Mouse (Mus musculus) left cerebral cortex, adult 18-20 months (tissue): ENCODE measurements around the gene Sf3a2. TPM values are rescaled to one million over a fixed set of nuclear protein-coding genes. Genes with fewer than 3 reads are reported as not detected.

ENCODE experiments used
- DNase-seq, 2 experiments: peaks; one replicate each; pipeline ENCODE4 v3.0.0; 2021 to 2022; ENCODE audit warnings: low spot score in 2 of 2, mixed read lengths in 1 of 2
- long read RNA-seq, 2 experiments: library from polyadenylated mRNA; stranded (forward); transcript quantifications; one replicate each; pipeline ENCODE4 v2.0.0; 2021
- total RNA-seq, 2 experiments: library from RNA; stranded (reverse); gene quantifications; 2 replicates each; pipeline ENCODE4 v1.2.3; 2021

Gene Sf3a2
- total RNA-seq = 10 to 100 TPM; 46.8 to 53.3 TPM
- long read RNA-seq, experiment 1, transcript Sf3a2-203 (9 exons, 2,213 nt) = major isoform, 51 of 65 reads
- long read RNA-seq, experiment 1, partial matches to known transcripts = 3 of 65 reads
- long read RNA-seq, experiment 1, other reads (novel, unspliced or antisense) = 9 of 65 reads
- long read RNA-seq, experiment 2, transcript Sf3a2-203 (9 exons, 2,213 nt) = major isoform, 28 of 36 reads
- long read RNA-seq, experiment 2, partial matches to known transcripts = 0 of 36 reads
- long read RNA-seq, experiment 2, other reads (novel, unspliced or antisense) = 7 of 36 reads

DNA sequence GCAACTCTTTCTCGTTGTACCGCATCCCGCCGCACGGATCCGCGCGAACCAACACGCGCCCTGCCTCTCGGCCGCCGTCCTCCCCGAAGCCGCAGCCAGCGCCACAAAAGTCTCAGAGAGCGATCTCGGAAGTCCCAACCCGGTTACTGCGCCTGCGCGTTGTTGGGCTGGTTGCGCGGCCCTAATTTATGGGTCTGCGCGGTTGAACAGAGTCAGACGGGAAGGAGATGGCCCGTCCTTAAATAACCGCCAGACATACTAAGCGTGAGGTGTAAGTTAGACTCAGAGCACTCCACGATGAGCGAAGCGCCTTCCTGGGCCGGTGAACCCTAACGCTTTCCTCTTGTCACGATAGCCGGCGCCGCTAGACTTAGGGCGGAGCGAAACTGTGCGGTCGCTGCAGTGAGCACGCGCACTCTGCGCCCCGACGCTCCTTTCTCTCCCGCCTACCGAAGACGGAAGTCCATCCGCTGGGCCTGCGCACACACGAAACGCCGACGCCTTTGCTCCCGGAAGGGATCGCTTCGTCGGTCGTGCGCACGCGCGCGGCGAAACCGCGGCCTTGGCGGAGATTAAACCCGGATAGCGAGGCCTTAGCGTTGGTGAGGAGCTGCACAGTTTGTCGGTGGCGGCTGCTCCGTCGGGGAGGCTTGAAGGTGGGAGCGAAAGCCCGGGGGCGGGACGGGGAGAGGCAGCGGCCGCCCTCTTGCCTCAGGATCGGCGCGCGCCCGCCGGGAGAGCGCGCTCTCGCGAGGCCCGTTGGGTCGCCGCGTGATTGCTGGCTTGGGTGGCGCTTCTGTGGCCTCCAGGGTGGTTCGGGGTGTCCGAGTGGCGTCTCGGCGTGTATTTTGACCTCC lies at the start of gene Sf3a2, which contains the start of gene Plekhj1:
TSS of gene Sf3a2 (plus strand) at position 49 of the 857 bp plus-strand sequence.
TSS of gene Plekhj1 (minus strand) at position 477 of the 857 bp plus-strand sequence.
- DNase-seq = peak; percentile 96 to 97

DNA sequence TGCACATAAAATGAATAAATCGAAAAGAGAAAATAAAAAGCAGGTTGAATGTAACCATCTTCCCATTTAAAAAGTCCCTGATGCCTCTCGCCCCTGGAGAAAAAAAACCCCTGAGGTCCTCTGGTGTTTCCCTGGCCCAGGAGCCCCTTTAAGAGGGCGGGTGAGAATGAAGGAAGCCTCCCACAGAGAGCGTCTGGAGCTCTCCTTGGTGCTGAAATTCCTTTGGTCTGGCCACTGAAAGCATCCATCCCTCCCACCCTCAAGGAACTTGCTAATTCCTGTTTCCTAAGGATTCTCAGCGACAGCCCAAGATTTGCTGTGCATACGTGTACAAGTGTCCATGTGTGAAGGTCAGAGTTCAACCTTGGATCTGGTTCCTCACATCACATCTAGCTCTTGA lies 49.4 kb upstream of the Sf3a2 start:
- no peak for DNase-seq

DNA sequence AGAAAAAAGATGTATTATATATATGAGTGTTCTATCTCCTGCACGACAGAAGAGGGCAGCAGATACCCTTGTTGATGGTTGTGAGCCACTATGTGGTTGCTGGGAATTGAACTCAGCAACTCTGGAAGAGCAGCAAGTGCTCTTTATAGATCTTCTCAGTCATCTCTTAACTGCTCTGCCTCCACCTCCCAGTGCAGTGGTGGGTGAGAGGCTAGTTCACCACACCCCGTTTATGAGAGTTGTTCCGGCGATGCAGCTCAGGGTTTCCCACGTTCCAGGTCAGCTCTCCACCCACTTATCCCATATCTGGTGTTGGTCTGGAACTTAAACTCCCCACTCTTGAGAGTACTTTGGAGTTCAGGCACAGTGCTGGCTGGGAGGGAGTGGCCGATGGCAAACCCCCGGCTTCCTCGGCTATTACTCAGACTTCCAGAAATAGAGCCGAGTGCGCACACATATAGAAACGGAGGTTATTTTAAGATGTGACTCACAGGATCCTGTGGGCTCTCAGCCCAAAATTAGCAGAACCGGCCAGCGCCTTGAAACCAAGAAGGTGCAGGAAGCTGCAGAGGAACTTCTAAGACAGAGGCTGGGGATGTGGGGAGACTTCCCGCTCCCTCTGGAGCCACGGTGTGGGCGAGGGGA lies 46.7 kb upstream of the Sf3a2 start:
- DNase-seq = peak; percentile 72 to 74

DNA sequence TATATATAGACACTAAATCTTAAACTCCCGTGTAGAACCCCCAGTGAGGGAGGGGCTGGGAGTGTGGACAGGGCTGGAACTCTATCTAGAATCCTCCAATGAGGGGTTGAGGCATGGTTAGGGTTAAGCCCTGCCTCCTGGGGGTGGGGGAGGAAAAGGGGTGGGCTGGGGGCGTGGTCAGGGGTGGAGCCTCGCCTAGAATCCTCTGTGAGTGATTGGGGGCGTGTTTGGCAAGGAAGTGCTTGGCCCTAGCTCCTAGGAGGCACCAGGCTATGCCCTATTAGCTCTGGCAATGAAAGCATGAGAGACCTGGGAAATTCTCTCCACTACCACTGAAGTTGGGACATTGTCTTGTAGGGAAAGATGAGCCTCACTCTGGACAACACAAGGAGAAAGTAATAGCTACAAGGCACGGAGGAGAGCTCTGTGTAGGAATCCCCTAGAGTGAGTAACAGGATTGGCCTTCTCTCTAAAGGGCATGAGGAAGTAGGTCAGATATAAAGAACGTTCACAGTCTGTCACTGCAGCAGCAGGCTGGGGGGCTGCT lies 45.8 kb upstream of the Sf3a2 start:
- DNase-seq = peak in 1 of 2 experiments; percentile 8

DNA sequence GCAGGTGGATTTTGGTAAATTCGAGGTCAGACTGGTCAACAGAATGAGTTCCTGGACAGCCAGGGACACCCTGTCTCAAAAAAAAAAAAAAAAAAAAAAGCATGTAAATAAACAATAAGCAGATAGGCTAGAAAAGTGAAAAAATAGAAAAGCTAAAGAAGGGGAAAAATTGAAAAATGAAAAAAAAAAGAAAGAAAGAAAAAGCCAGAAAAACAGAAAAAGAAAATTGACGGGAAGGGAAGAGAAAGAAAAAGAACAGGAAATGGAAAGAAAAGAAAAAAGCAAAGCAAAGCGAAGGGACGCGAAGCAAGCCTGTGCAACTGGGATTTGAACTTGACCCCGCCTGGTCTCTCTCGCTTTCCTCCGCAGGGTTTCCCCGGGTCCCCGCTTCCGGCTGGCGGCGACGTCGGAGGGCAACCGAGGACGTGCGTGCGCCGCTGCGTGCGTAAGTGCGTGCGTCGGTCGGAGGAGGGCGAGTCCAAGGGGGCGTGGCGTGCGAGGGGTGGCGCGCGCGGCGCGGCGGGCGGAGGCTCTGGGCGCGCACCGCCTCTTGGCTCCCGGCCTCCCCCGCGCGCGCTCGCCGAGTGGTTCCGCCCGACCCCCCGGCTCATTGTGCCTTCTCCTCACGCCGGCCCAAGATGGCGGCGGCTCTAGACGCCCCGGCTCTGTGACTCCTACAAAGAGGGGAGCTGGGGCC lies 43.3 kb upstream of the Sf3a2 start, which contains the start of gene Dot1l:
TSS of gene Dot1l (plus strand) at position 613 of the 697 bp plus-strand sequence.
- peak; percentile 99 for DNase-seq

DNA sequence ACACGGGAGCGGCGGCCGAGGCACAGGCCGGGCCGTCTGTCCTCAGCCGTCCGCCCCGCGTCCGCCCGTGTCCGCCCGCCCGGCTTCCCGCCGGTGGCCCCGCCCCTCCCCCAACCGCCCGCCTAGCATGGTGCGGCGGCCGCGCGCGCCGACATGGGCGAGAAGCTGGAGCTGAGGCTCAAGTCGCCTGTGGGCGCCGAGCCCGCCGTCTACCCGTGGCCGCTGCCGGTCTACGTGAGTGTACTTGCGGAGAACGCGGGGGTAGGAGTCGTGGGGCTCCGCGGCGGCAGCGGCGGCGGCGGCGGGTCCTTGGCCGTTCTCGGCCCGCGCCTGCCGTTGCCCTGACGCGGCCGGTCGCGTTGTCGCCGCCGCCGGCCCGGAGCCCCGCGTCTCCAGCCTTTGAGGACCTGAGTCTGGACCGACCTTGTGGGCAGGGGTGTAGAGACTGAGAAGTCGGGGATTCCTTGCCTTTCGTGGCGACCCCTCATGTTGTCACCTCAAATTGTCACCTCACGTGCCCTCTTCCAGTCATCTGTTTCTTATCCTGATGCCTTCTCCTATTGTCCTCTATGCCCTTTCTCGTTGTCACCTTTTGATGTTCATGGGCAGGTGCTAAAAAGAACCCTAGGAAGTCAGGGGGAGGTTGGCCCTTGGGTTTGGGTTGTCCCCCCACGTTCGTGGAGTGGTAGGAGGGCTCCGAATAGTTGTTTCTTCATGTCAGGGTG lies 42.5 kb upstream of the Sf3a2 start:
- no peak for DNase-seq

DNA sequence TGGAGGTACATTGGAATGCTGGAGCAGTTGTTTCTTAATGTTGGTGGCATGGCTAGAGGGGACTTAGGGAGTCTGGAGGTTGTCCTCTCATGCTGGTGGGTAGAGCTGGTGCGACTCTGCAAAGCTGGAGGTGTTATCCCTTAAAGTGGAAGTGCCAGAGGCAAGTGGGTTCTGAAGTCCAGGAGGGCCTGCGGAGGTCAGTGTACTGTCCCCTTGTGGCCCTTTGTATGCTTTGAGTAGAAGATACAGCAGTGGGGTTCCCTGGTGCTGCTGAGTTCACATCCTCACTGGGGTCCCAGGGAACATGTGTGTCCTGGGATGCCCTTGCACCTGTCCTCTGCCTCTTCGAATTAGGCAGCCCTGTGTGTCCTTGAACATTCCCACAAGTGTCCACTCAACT lies 41.9 kb upstream of the Sf3a2 start:
- no peak for DNase-seq

DNA sequence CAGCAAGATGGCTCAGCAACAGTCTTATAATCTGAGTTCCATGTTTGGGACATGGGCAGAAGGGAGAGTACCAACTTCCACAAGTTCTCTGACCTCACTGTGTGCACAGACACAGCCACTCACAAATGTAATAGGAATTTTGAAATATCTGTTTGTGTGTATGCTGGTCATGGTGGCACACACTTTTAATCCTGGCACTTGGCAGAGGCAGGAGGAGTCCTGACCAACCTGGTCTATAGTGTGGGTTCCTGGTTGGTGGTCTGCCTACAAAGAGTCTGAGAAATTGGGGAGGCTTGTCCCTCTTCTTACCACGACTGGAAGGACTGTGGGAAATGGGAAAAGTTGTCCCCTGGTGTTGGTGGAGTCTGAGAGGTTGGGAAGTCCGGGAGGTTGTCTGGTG lies 41.5 kb upstream of the Sf3a2 start:
- DNase-seq = no peak

DNA sequence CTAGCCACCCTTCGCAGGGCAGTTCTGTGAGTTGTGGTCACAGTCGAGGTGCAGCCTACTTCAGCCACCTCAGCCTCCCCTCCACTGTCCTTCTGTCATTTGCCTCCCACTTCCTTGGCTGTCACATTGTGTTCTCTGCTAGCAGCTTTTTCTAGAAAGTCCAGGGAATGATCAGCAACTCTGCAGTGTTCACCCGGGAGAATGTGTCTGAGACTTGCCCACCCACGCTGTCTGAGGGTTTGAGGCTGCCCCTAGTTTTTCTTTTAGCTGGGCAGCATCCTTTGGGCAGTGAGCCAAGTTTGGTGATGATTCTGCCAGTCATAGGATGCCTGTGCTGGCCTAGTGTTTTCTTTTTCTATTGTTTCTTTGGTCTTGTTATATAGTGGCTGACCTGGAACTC lies 41.0 kb upstream of the Sf3a2 start:
- DNase-seq = peak; percentile 65 to 79

DNA sequence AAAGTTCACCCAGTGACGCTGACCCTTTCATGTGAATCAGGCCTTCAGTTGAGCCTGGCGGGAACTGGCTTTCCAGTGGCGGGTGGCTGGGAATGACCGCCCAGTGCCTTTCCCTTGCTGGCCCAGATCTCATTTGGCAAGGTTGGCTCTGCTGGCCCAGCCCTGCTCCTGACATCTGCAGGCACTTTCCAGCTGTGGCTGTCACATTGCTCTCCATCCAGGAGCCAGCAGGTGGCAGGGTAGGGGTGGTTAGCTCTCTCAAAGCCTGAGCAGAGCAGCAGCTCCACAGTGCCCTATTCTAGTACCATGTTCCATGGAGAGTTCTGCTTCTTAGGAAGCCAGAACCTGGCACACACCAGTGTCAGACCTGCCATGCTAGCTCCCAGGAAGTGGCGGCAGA lies 40.3 kb upstream of the Sf3a2 start:
- peak; percentile 44 to 67 for DNase-seq

DNA sequence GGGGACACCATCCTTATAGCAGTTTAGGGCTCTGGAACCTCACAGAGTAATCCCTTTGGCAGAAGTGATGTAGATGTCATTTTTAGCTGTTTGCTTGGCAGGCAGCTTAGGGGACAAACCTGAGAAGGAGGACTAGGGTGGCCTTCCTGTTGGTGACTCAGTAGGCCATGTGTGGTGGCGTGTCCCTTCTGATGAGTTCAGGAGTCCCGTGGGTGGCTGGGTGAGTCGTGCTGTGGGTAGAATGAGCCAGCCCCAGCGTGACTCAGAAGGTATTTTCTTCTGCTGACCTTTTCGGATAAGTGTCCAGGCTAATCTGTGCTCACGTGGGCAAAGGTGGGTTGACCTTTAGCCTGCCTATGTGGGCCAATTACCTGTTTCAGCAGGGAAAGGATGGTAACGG lies 39.3 kb upstream of the Sf3a2 start:
- peak; percentile 44 to 52 for DNase-seq

DNA sequence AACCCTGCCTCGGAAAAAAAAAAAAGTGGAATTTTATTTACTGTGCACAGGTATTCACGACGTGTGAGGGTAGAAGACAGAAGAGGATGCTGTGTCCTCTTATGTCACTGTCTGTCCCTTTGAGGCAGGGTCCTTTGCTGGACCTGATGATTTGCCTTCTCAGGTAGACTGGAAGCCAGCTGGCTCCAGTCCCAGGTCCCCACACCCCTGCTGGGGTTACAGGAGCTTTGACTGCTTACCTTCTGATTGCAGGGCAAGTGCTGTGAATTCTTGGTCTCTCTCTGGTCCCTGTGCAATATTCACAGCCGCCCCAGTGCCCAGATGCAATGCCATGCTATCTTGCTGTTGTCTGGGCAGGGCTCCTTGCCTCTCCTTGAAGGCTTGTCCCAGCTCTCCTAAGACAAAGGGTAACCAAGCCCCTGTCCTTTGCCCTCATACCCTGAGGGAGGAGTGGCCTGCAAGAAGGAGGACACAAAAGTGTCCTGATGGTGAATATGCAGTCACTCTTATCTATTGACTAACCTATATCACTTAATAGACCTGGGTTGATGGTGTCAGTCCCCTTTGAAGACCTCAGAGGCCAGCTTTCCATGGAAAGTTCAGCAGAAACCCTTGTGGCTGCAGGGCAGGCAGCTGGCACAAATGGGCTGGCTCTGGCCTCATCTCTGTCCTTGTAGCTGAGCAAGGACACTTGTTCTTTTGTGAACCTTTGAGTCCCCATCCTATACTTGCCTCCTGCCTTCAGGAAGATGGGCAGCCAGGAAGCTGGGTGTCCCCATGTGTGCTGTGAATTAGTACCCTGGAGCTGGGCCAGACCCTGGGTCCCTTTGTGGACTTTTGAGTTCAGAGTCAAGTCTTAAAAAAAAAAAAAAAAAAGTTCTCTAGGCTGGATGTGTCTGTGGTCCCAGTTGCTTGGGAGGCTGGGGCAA lies 37.1 kb upstream of the Sf3a2 start:
- DNase-seq = no peak

DNA sequence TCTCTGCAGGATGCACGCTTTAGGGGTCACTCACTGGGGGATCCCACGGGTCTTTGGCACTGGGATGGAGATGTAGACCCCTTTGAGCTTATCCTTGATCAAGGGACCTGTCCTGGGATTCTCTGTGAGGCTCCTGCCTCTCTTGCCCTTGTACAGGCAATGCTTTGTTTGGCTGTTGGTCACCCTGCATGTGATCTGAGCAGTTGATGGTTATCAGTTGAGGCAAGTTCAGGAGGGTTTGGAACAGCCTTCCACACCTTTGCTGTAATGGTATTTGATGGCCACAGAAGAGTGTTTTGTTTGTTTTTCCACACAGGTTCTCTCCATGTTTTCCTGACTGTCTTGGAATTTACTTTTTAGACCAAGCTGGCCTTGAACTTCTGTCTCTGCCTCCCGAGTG lies 36.2 kb upstream of the Sf3a2 start:
- no peak for DNase-seq

DNA sequence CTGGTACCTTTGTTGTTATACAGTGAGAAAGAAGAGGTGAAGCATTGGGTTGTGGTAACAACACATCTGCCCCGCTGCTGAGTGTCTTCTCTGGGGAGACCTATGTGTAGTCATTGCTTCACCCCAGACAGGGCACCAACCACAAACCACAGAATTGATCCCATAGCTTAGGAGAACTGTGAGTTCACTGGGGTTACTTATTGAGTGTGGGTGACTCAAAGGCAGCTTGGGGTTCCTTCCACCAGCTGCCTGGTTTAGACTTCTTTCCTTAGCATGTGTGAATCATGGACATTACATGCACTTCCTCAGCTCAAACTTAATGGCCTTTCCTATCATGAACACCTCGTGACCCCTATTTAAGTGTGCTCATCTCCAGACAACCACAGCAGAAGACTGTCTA lies 34.5 kb upstream of the Sf3a2 start:
- DNase-seq = no peak

DNA sequence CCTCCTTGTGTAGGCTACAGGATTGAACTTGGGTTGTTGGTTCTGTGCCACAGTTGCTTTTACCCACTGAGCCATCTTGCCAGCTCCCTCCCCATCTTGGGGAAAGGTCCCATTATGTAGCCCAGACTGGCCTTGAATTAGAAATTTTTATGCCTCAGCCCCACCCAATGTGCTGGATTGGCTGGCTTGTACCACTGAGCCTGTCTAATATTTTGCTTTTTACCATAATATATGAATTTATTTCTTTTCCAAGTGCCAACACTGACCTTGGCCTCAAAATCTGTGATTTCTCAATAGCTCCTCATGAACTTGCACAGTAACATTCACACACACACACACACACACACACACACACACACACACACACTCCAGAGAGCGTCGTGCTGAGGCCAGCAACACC lies 32.3 kb upstream of the Sf3a2 start:
- DNase-seq = no peak

DNA sequence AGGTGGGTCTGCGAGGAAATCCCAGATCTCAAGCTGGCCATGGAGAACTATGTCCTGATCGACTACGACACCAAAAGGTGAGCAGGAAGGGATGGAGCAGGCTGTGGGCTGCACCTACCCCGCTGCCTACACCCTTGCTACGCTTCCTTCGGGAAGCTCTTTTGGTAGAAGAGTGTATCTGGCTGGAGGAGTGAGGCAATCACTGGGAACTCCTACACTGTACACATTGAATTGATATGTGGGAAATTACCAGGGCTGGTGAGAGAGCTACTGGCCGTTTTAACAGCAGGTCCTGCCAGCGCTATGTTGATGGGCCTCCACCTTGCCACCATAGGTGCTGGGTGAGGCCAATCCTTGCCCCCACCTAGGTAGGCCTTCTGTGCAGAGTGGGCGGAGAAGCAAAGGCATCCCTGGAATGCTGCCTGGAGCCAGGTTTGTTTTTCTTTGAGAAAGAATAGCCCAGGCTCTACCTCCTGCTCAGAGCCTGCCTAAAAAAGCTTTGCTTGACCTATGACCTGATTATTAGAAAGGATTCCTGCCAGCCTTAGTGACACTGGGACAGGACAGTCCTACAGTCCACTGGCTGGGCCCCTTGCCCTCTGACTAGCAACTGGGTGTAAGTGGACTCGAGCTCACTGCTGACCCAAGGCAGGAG lies 31.7 kb upstream of the Sf3a2 start:
- no peak for DNase-seq

DNA sequence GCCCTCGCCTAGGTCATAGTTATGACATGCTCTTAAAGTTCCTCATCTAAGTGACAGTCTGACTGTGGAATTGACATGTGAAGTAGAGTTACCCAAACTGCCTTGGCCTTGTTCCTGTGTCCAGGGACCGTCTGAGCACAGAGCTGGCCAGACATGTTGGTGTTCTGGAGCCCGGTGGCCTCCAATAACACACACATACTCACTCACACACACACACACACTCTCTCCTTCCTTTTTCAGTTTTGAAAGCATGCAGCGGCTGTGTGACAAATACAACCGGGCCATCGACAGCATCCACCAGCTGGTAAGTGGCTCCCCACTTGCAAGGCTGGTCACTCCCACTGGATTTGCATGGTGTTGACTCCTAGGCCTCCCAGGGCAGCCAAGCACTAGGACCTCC lies 29.6 kb upstream of the Sf3a2 start:
- DNase-seq = no peak

DNA sequence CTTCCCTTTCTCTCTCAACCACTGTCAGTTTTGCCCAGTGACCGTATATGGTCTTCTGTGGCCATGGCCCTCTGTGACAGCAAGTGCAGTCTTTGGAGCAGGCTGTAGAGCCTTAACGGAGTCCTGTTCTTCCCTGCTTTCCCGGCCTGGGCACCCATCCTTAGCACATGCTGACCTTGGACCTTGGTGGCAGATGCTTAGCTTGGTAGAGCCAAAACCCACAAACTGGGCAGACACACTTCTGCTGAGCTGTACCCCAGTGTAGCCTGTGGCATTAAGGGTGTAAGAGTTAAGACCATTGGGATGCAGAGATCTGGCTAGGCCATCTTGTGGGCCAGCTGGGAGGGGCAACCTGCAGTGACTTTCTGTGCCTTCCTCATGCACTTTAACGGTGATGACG lies 24.2 kb upstream of the Sf3a2 start:
- no peak for DNase-seq

DNA sequence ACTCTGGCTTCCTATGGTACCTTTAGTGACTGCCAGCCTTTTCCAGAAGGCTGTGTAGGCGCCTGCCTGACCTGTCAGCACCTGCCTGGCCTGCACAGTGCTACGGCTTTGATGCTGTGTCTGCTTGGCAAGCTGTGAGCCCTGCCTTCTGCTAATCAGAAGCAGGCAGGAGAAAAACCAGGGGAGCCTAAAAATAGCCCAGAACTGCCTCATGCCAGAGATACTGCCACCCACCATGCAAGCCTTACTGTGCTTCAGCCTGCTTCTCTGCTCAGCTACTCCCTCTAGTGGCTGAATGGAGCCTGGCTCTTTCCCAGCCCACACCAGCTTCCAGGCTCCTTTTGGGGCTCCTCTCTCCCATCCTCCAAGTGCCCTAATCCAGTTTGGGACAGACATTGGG lies 23.4 kb upstream of the Sf3a2 start:
- peak; percentile 88 to 91 for DNase-seq
